Mouse (Mus musculus) small intestine, adult 2 months (tissue): ENCODE results near the gene Ccdc162. TPM values are rescaled to one million over a fixed set of nuclear protein-coding genes. Genes with fewer than 3 reads are reported as not detected.

Source experiments
- H3K27ac ChIP-seq: fragments of 200-500 bp; 2 replicates; pipeline ENCODE4 v1.5.1; 2012; ENCODE audit warnings: low read depth, low read length, control low read depth, inconsistent platforms; ENCODE audit not compliant: insufficient read depth
- H3K27me3 ChIP-seq: fragments of 200-500 bp; 2 replicates; pipeline ENCODE4 v1.6.1; 2012; ENCODE audit warnings: mild to moderate bottlenecking, moderate library complexity, low read length, inconsistent platforms; ENCODE audit not compliant: control insufficient read depth, insufficient read depth
- H3K36me3 ChIP-seq: fragments of 200-500 bp; 2 replicates; pipeline ENCODE4 v1.6.1; 2012; ENCODE audit warnings: mild to moderate bottlenecking, low read length, control low read depth, inconsistent platforms; ENCODE audit not compliant: control insufficient read depth, insufficient read depth
- H3K4me1 ChIP-seq: fragments of 200-500 bp; 2 replicates; pipeline ENCODE4 v1.6.1; 2012; ENCODE audit warnings: low read length, inconsistent platforms, mixed read lengths; ENCODE audit not compliant: control insufficient read depth, insufficient read depth, insufficient read length
- H3K4me3 ChIP-seq: fragments of 200-500 bp; 2 replicates; pipeline ENCODE4 v1.5.1; 2012; ENCODE audit warnings: low read depth, mild to moderate bottlenecking, control low read depth, inconsistent platforms, low read length, moderate library complexity
- CTCF ChIP-seq: fragments of 200-500 bp; IDR thresholded peaks from 2 replicates; pipeline ENCODE4 v1.5.1; 2012; ENCODE audit warnings: low read depth, mild to moderate bottlenecking, control low read depth, inconsistent platforms, low read length, moderate library complexity, mixed read lengths; ENCODE audit not compliant: insufficient replicate concordance, insufficient read length; ENCODE audit errors: extremely low read depth
- POLR2A ChIP-seq: fragments of 200-500 bp; IDR thresholded peaks from 2 replicates; pipeline ENCODE4 v1.6.1; 2012; ENCODE audit warnings: low read depth, mild to moderate bottlenecking, control low read depth, inconsistent platforms, low read length, moderate library complexity
- WGBS: fragments of 180-500 bp; shearing (Covaris S2); methylation state at CpG from one replicate; pipeline ENCODE4 v1.1.7; 2018; 5-methylcytosine and 5-hydroxymethylcytosine counted together
- polyA plus RNA-seq: library from polyadenylated mRNA; depleted of rRNA; stranded (reverse); fragments of >200 nt; gene quantifications from 2 replicates; pipeline ENCODE4 v1.2.3, GENCODE M21; 2012

The Ccdc162 gene
- polyA plus RNA-seq, 1 experiment: 0.08 TPM

GRCm38 (mm10) chr10:41523386-41523785 lies 193.0 kb downstream of the Ccdc162 start:
- no peak for TF ChIP-seq POLR2A
- TF ChIP-seq CTCF: no peak
- Histone ChIP-seq H3K4me1 (peaks cover 8% of the 10 kb centered on the region; the same call in 1 of the 2 replicates), H3K4me3 (no peak overlapping the region), H3K27ac (0 out of 2 replicates have a peak overlapping the region, but pooled peaks have one; percentile 6), H3K27me3 (no peaks in the 10 kb centered on the region), H3K36me3 (peaks cover 25% of the 10 kb centered on the region)
- 57% methylated on average over 3 of the region's 3 CpGs for WGBS

GRCm38 (mm10) chr10:41520410-41520673 lies 196.1 kb downstream of the Ccdc162 start:
- 1% methylated on average over 5 of the region's 5 CpGs for WGBS
- H3K4me3 ChIP-seq: peak overlapping the region; percentile 81; the same call in 1 of the 2 replicates
- no peak for TF ChIP-seq POLR2A
- no peak for TF ChIP-seq CTCF
- H3K27ac ChIP-seq: 0 out of 2 replicates have a peak overlapping the region, but pooled peaks have one; percentile 89
- peaks cover 6% of the 10 kb centered on the region for H3K36me3 ChIP-seq
- peaks cover 8% of the 10 kb centered on the region; the same call in 1 of the 2 replicates for H3K4me1 ChIP-seq
- no peaks in the 10 kb centered on the region for H3K27me3 ChIP-seq

DNA sequence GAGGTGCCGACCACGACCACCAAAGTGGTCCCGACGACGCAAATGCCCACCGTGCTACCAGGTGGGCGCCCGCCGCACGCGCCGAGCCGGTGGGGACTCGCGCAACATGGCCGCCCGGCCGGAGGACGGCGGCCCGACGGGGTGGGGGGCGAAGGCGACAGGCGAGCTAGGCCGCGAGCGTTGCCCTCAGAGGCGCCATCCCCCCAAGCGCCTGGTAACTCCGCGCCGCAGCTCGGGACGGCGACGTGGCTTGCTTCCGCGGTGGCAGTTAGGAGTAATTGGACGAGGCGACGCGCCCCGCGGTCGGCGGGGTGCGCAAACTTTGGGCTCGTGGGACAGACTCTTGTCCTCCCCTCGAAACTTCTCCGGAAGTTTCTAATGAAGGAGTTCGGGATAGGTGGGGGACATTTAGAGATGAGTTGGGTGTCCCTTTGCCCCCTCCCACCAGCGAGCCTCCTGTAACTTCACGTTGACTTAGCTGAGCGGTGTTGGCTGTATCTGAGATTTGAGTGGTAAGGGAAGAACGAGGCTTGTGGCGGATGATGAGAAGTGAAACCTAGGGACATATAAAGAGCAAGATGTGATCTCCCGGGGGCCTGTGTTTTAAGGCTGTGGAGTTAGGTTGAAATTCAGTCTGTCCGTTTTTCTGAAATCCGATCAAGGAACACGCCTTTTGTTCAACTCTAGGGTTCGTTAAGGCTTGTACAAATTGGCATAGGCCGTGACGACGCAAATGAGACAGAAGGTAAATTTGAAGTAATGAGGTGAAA lies 196.6 kb downstream of the Ccdc162 start:
- H3K36me3 ChIP-seq: peaks cover 5% of the 10 kb centered on the region
- H3K27me3 ChIP-seq: no peaks in the 10 kb centered on the region
- peak overlapping the region; percentile 89 for H3K27ac ChIP-seq
- no peak; the same call in 1 of the 2 replicates for TF ChIP-seq POLR2A
- peak overlapping the region; percentile 81 for H3K4me3 ChIP-seq
- peaks cover 8% of the 10 kb centered on the region; the same call in 1 of the 2 replicates for H3K4me1 ChIP-seq
- under 1% methylated on average over 65 of the region's 65 CpGs for WGBS

DNA sequence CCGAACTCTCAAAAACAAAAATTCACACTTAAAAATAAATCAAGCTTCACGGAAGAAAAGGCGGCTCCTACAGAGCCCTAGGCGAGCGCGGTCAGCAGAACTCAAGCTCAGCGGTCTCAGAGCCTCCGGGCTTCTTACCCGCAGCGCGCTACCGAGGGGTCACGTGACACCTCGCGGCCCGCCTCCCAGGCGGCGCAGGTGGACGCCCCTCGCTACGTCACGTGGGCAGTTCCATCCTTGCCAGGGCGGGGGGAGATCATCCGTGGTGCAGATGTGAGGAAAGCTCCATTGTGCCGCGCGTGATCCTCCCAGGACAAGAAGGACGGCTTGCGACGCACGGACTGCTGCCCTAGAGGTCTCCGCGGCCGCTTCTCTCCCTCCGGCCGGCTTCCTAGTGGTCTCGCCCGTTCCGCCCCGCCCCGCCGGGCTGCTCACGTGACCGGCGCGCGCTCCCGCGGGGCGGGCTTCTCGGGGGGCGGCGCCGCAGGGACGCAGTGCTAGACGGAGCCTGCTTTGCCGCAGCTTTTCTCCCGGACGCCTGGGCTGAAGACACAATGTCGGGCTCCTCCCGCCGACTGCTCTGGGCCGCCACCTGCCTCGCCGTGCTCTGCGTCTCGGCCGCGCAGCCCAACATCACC lies 197.3 kb downstream of the Ccdc162 start, which contains the start of gene Cd164:
Gene Cd164 (plus strand): TSS at position 434 of the 638 bp plus-strand sequence.
- Histone ChIP-seq H3K36me3 (0 out of 2 replicates have a peak, but pooled peaks cover 1% of the 10 kb centered on the region), H3K27ac (peak within 1 kb of the TSS; percentile 89), H3K27me3 (no peaks in the 10 kb centered on the region), H3K4me1 (peaks cover 6% of the 10 kb centered on the region; the same call in 1 of the 2 replicates), H3K4me3 (peak within 1 kb of the TSS; percentile 81)
- 1% methylated on average over 65 of the region's 69 CpGs for WGBS
- TF ChIP-seq POLR2A: peak; percentile 99
- TF ChIP-seq CTCF: no peak

GRCm38 (mm10) chr10:41518508-41518980 lies 197.9 kb downstream of the Ccdc162 start:
- TF ChIP-seq POLR2A (no peak), CTCF (peak; percentile 79; the same call in 1 of the 2 replicates)
- H3K27me3 ChIP-seq: no peaks in the 10 kb centered on the region
- H3K4me3 ChIP-seq: peak overlapping the region; percentile 81
- H3K4me1 ChIP-seq: peaks cover 6% of the 10 kb centered on the region; the same call in 1 of the 2 replicates
- 0% methylated on average over 23 of the region's 23 CpGs for WGBS
- H3K27ac ChIP-seq: peak overlapping the region; percentile 82
- 0 out of 2 replicates have a peak, but pooled peaks cover 1% of the 10 kb centered on the region for H3K36me3 ChIP-seq

GRCm38 (mm10) chr10:41514921-41515320 lies 201.5 kb downstream of the Ccdc162 start:
- TF ChIP-seq POLR2A (no peak), CTCF (no peak)
- no peaks in the 10 kb centered on the region for H3K4me1 ChIP-seq
- no peaks in the 10 kb centered on the region for H3K36me3 ChIP-seq
- no peak overlapping the region for H3K4me3 ChIP-seq
- no peaks in the 10 kb centered on the region for H3K27me3 ChIP-seq
- no peak overlapping the region for H3K27ac ChIP-seq

- H3K36me3 ChIP-seq: no peaks in the 10 kb centered on the region
- no peaks in the 10 kb centered on the region for H3K4me1 ChIP-seq
- H3K4me3 ChIP-seq: no peak overlapping the region
- no peaks in the 10 kb centered on the region for H3K27me3 ChIP-seq
- H3K27ac ChIP-seq: no peak overlapping the region
- TF ChIP-seq CTCF: no peak
- no peak for TF ChIP-seq POLR2A
- 72% methylated on average over 4 of the region's 4 CpGs for WGBS
These were observed 202.1 kb downstream of the Ccdc162 start for GRCm38 (mm10) chr10:41514301-41514700.
